Mouse (Mus musculus): ENCODE data around the gene Btbd11. TPM values are rescaled to one million over a fixed set of nuclear protein-coding genes. Genes with fewer than 3 reads are reported as not detected.

The Btbd11 gene
- total and polyA plus RNA-seq, 2 experiments, result 0.55 to 0.92 TPM

DNA sequence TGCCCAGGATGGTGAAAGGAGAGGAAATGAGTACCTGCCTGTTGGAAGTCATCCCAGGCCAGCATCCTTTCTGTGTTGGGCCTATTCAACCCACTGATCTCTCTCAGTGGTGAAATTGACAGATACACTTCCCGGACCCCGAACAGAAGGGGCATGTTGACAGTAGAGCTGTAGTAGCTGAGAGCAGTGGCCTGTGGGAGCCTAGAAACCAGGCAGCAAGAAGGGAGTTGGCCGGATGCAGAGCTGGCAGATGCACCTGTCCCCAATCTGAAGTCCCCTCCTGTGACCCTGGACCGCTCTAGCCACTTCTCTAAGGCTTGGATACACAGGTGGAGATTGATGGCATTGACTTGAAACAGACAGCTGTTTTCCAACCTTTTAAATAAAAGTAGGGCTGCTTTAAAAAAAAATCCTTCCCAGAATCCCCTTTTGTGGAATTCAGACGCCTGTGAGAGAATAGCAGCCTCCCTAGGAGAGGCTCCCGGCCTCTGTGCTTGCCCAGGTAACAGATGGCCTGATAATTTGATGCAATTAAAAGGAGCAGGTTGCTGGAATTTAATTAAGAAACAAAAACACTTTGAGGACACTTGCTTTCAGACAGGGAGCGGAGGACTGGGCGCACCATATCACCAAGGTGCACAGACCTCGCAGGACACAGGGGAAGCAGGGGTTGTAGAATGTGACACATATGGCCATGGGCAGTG, 89.2 kb downstream of the Btbd11 start:
- H3K27me3 ChIP-seq (ENCODE audit: control insufficient read depth, insufficient read depth, low read length), result no peaks in the 10 kb centered on the region
- H3K79me2 ChIP-seq (ENCODE audit: control insufficient read depth, insufficient read depth, low read length), result no peaks in the 10 kb centered on the region
- no peak for DNase-seq (ENCODE audit: extremely low read depth, low read depth, low spot score)
- no peak overlapping the region for H3K27ac ChIP-seq (replicated peaks; ENCODE audit: insufficient read depth, low read depth, low read length)
- no peak overlapping the region for H3K4me3 ChIP-seq (ENCODE audit: insufficient read depth, low read depth, low read length)
- TF ChIP-seq CTCF (IDR thresholded peaks at IDR 0.05; ENCODE audit: low read depth, low read length) (no peak), POLR2A (IDR thresholded peaks at IDR 0.05; ENCODE audit: extremely low read depth, insufficient read depth, low read length) (no peak)
- 91% methylated on average over 9 of the region's 9 CpGs for WGBS
- no peaks in the 10 kb centered on the region for H3K36me3 ChIP-seq (ENCODE audit: control insufficient read depth, insufficient read depth, low read length)
- no peak overlapping the region for H3K9ac ChIP-seq (ENCODE audit: low read depth, low read length)
- peaks cover under 1% of the 10 kb centered on the region; the same call in 1 of the 2 replicates for H3K4me1 ChIP-seq (ENCODE audit: control insufficient read depth, insufficient read depth, low read length)

GRCm38 (mm10) chr10:85479959-85480625, 93.5 kb downstream of the Btbd11 start:
- no peaks in the 10 kb centered on the region for H3K36me3 ChIP-seq (ENCODE audit: control insufficient read depth, insufficient read depth, low read length)
- peaks cover 3% of the 10 kb centered on the region; the same call in 1 of the 2 replicates for H3K4me1 ChIP-seq (ENCODE audit: control insufficient read depth, insufficient read depth, low read length)
- H3K4me3 ChIP-seq (ENCODE audit: insufficient read depth, low read depth, low read length), result no peak overlapping the region
- H3K79me2 ChIP-seq (ENCODE audit: control insufficient read depth, insufficient read depth, low read length), result no peaks in the 10 kb centered on the region
- no peak overlapping the region for H3K9ac ChIP-seq (ENCODE audit: low read depth, low read length)
- no peak for DNase-seq (ENCODE audit: extremely low read depth, low read depth, low spot score)
- H3K27ac ChIP-seq (replicated peaks; ENCODE audit: insufficient read depth, low read depth, low read length), result no peak overlapping the region
- 39% methylated on average over 6 of the region's 6 CpGs for WGBS
- H3K27me3 ChIP-seq (ENCODE audit: control insufficient read depth, insufficient read depth, low read length), result no peaks in the 10 kb centered on the region
- TF ChIP-seq POLR2A (IDR thresholded peaks at IDR 0.05; ENCODE audit: extremely low read depth, insufficient read depth, low read length), result no peak

GRCm38 (mm10) chr10:85481106-85481505, 94.5 kb downstream of the Btbd11 start:
- Histone ChIP-seq H3K27ac (replicated peaks; ENCODE audit: insufficient read depth, low read depth, low read length) (no peak overlapping the region), H3K4me3 (ENCODE audit: insufficient read depth, low read depth, low read length) (no peak overlapping the region), H3K79me2 (ENCODE audit: control insufficient read depth, insufficient read depth, low read length) (no peaks in the 10 kb centered on the region), H3K27me3 (ENCODE audit: control insufficient read depth, insufficient read depth, low read length) (no peaks in the 10 kb centered on the region), H3K36me3 (ENCODE audit: control insufficient read depth, insufficient read depth, low read length) (no peaks in the 10 kb centered on the region), H3K9ac (ENCODE audit: low read depth, low read length) (no peak overlapping the region), H3K4me1 (ENCODE audit: control insufficient read depth, insufficient read depth, low read length) (peaks cover 3% of the 10 kb centered on the region; the same call in 1 of the 2 replicates)
- peak; percentile 80 for DNase-seq (ENCODE audit: extremely low read depth, low read depth, low spot score)
- no peak for TF ChIP-seq CTCF (IDR thresholded peaks at IDR 0.05; ENCODE audit: low read depth, low read length)
- TF ChIP-seq POLR2A (IDR thresholded peaks at IDR 0.05; ENCODE audit: extremely low read depth, insufficient read depth, low read length), result no peak
- WGBS, result 4% methylated on average over 3 of the region's 3 CpGs

GRCm38 (mm10) chr10:85482064-85482473, 95.5 kb downstream of the Btbd11 start:
- H3K9ac ChIP-seq (ENCODE audit: low read depth, low read length), result no peak overlapping the region

DNA sequence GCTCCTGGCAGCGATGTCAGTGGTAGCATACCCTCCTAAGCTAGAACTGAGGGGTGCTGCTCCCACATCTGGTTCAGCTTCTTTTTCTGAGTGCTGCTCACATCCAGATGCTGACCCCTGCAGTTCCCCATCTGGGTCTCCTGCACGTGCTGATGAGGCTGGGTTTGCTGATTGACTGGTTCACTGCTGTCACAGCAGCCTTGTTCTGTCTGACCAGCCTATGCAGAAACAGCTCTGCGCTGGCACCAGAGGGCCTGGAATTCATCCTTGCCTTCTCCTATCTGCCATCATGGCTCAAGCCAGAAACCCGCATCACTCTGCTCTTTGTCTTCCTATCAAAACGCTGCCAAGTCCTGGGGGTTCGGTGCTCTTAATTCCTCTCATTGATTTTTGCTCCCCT, 95.9 kb downstream of the Btbd11 start:
- TF ChIP-seq POLR2A (IDR thresholded peaks at IDR 0.05; ENCODE audit: extremely low read depth, insufficient read depth, low read length) (no peak), CTCF (IDR thresholded peaks at IDR 0.05; ENCODE audit: low read depth, low read length) (no peak)
- H3K27me3 ChIP-seq (ENCODE audit: control insufficient read depth, insufficient read depth, low read length), result no peaks in the 10 kb centered on the region
- no peaks in the 10 kb centered on the region for H3K36me3 ChIP-seq (ENCODE audit: control insufficient read depth, insufficient read depth, low read length)
- no peak overlapping the region for H3K9ac ChIP-seq (ENCODE audit: low read depth, low read length)
- no peak overlapping the region for H3K4me3 ChIP-seq (ENCODE audit: insufficient read depth, low read depth, low read length)
- H3K4me1 ChIP-seq (ENCODE audit: control insufficient read depth, insufficient read depth, low read length), result peaks cover 3% of the 10 kb centered on the region; the same call in 1 of the 2 replicates
- no peaks in the 10 kb centered on the region for H3K79me2 ChIP-seq (ENCODE audit: control insufficient read depth, insufficient read depth, low read length)
- DNase-seq (ENCODE audit: extremely low read depth, low read depth, low spot score), result no peak
- 47% methylated on average over 6 of the region's 6 CpGs for WGBS
- H3K27ac ChIP-seq (replicated peaks; ENCODE audit: insufficient read depth, low read depth, low read length), result no peak overlapping the region

More at GRCm38 (mm10) chr10:85482064-85482473, 95.5 kb downstream of the Btbd11 start:
- TF ChIP-seq POLR2A (IDR thresholded peaks at IDR 0.05; ENCODE audit: extremely low read depth, insufficient read depth, low read length), result no peak
- TF ChIP-seq CTCF (IDR thresholded peaks at IDR 0.05; ENCODE audit: low read depth, low read length), result no peak
- Histone ChIP-seq H3K4me1 (ENCODE audit: control insufficient read depth, insufficient read depth, low read length) (peaks cover 3% of the 10 kb centered on the region; the same call in 1 of the 2 replicates), H3K79me2 (ENCODE audit: control insufficient read depth, insufficient read depth, low read length) (no peaks in the 10 kb centered on the region), H3K27ac (replicated peaks; ENCODE audit: insufficient read depth, low read depth, low read length) (no peak overlapping the region), H3K36me3 (ENCODE audit: control insufficient read depth, insufficient read depth, low read length) (no peaks in the 10 kb centered on the region), H3K27me3 (ENCODE audit: control insufficient read depth, insufficient read depth, low read length) (no peaks in the 10 kb centered on the region), H3K4me3 (ENCODE audit: insufficient read depth, low read depth, low read length) (no peak overlapping the region)
- peak; percentile 46 for DNase-seq (ENCODE audit: extremely low read depth, low read depth, low spot score)
- 57% methylated on average over 4 of the region's 4 CpGs for WGBS

DNA sequence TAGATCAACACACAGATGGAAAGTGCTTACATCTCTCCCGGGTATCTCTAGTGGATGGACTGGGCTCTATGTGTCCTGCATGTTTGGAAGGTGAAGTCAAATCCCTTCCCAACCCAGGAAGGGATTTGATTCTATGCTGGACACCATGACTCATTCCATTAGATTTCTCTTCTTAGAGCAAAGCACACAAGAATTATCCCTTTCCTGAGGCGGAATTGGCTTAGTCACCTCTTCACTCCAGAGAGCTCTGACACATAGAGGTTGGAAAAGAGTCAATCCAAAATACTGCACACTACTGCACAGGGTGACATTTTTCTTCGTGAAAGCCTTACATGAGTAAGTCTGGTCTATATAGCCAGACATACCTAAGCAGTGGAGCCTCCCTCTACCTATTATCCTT, 99.8 kb downstream of the Btbd11 start:
- 90% methylated on average over 3 of the region's 3 CpGs for WGBS

More for the DNA sequence above, 99.8 kb downstream of the Btbd11 start:
- no peak for DNase-seq (ENCODE audit: extremely low read depth, low read depth, low spot score)
- Histone ChIP-seq H3K27me3 (ENCODE audit: control insufficient read depth, insufficient read depth, low read length) (no peaks in the 10 kb centered on the region), H3K79me2 (ENCODE audit: control insufficient read depth, insufficient read depth, low read length) (no peaks in the 10 kb centered on the region), H3K36me3 (ENCODE audit: control insufficient read depth, insufficient read depth, low read length) (no peaks in the 10 kb centered on the region), H3K4me3 (ENCODE audit: insufficient read depth, low read depth, low read length) (no peak overlapping the region), H3K9ac (ENCODE audit: low read depth, low read length) (no peak overlapping the region), H3K4me1 (ENCODE audit: control insufficient read depth, insufficient read depth, low read length) (no peaks in the 10 kb centered on the region), H3K27ac (replicated peaks; ENCODE audit: insufficient read depth, low read depth, low read length) (no peak overlapping the region)
- TF ChIP-seq CTCF (IDR thresholded peaks at IDR 0.05; ENCODE audit: low read depth, low read length), result no peak
- TF ChIP-seq POLR2A (IDR thresholded peaks at IDR 0.05; ENCODE audit: extremely low read depth, insufficient read depth, low read length), result no peak

All from liver, adult 2 months (tissue).